Mouse (Mus musculus) layer of hippocampus, adult 18-20 months (tissue): Measurements from ENCODE around the gene Il9. TPM values are rescaled to one million over a fixed set of nuclear protein-coding genes. Genes with fewer than 3 reads are reported as not detected.

Experiments
- DNase-seq, 2 experiments: peaks; one replicate each; pipeline ENCODE4 v3.0.0; 2022; ENCODE audit warnings: low spot score in 2 of 2
- total RNA-seq, 2 experiments: library from RNA; stranded (reverse); gene quantifications; 2 replicates each; pipeline ENCODE4 v1.2.3; 2021

The Il9 gene
- total RNA-seq, 2 experiments from 2014 or later = not detected

DNA sequence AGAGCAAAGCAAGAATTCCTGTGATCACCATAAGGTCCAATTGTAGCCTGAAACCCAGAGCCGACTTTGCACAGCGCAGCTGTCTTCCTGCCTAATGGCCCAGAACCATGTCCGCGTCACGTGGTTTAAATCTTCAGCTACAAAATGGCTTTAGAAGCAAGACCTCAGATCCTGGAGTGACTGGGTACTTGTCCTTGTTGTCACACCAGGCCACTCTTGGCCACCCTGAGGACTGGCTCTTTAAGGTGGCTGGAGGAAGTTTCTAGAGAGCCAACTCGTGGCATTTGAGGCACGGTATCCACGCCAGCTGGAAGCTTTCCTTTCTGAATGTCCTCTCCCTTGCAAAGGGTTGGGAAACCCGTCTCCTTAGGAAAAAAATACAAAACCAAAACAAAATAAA, 10.1 kb downstream of the Il9 start:
- DNase-seq = no peak

DNA sequence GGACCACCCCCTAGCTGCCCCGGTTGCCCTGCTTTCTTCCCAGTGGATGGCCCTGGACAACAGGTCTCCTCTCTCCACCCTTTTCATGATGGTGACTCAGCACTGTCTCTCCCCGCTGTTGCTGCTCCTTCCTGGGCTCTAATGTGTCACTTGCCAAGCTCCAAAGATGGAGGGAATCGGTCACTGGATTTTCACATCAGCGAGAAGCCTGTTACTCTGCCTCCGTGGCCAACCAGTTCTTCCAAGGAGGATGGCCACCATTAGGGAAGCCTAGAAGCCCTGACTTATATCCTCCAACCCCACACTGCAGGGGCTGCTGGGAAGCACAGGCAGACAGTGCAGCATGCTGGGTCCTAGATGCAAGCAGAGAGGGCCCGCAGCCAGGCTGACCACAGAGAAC, 10.8 kb downstream of the Il9 start:
- DNase-seq = no peak

DNA sequence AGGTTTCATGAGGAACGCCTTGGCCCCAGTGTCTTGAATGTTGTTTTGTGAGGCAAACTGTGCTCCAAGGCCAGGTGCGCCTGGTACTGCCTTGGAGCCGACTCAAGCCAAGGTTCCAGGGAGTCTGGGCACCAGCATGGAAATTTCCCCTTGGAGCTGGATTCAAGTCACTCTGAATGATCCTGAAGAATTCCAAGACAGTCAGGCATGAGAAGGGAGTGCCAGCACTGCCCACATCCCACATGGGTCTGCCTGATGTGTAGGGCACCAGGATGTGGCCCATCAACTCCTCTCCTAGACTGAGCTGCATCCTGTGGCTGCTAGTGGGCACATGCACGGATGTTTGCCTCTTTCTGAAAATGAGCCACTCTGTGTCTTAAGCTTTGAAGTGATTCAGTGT, 13.5 kb downstream of the Il9 start:
- no peak for DNase-seq

DNA sequence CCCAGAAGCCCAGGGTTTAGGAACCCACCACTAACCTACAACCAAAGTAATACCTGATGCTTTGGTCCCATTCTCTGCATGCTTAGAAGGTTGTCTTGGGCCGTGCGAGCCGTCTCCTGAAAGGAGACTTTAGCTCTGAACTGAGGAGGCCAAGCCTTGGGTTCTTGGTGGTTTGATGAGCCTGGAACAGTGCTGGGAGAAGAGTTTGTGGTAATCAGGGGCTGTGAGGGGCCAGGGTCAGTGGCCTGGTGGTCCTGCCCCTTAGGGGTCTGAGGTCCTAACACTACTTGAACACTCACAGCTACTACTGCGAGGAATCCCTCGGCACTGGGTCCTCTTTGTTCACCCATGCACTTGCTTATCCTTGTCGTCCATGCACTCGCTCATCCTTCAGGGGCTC, 14.3 kb downstream of the Il9 start:
- DNase-seq = no peak

DNA sequence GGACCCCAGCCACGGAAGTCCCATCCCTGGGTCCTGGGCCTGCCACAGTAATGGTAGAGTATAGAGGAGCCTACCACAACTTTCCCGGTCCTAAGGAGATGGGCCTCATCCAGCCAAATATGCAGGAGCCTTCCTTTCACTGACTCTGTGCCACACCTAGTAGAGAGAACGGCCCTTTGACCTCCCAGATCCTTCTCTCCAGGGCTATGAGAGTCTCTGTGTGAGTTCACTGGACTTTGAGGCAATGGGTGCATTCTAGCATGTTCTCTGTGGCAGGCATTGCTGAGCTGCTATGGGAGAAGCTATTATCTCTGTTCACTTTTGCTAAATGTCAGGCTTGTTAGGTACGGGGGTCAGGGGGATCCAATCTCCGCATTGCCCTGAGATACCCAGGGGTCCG, 18.3 kb downstream of the Il9 start:
- no peak for DNase-seq

DNA sequence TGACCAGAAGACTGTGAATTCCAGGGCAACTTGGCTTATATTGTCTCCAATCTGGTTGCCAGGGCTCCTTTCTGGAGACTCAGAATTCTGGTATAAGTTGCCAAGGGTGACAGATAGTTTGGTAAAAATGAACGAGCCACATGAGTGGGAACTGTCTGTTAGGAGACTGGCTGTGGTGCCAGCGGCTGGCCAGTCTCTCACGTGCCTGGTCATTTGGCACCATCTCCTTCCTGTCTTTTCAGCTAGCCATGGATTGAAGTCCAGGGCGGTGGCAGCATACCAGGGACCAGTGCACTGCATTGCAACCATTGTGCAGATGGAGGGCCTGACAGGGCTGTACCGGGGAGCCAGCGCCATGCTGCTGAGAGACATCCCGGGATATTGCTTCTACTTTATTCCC, 18.8 kb downstream of the Il9 start:
- DNase-seq = no peak

DNA sequence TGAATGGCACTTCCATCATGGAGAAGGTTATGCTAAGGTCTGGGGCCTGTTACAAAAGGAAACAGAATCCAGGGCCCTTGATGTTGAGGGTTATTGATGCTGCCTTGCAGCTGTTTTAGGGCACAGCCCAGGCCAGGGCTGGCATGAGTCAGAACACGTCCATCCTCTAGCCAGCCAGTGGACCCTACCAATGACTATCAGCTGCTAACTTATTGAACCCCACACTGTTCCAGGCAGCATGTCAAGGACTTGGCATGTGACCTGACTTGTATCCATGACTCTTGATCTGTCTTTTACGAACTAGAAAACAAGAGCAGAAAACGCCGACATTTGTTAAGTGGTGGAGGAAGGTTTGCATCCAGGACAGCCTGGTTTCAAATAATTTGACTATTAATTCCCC, 19.3 kb downstream of the Il9 start:
- no peak for DNase-seq

DNA sequence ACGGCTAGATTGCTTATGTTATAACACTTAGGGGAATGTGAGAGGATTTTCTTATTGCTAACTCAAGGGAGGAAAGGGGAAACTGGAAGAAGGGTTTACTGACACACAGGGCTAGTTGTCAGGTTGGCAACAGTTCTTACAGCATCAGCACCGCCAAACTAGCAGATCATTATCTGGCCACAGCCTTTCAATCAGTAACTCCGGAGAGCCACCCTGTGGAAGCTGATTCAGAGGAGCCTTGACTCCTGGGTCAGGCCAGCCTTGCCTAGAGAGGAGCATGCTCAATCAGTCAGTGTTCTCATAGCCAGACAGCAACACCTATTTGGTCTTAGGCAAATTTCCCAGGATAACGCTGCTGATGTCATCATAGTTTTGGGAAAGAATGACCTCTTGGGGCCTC, 20.6 kb downstream of the Il9 start:
- no peak for DNase-seq

DNA sequence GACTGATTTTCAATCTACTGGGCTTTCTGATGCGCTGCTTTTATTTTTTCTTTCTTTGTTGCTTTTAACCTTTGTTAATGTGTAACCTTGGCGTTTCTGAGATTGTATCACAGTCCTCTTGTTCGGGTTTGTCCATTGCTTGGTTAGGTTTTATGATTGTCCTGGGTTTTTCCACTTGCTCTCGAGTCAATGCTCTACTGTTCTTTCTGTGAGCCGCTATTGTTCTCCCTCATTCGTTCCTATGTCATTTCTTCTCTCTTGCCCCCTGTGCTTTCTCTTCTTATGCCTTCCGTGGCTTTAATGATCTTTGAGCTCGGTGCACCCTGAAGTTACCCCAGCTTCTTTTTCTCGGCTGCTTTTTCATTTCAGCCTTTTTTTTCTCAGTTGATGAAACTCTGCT, 24.0 kb downstream of the Il9 start:
- DNase-seq = no peak

DNA sequence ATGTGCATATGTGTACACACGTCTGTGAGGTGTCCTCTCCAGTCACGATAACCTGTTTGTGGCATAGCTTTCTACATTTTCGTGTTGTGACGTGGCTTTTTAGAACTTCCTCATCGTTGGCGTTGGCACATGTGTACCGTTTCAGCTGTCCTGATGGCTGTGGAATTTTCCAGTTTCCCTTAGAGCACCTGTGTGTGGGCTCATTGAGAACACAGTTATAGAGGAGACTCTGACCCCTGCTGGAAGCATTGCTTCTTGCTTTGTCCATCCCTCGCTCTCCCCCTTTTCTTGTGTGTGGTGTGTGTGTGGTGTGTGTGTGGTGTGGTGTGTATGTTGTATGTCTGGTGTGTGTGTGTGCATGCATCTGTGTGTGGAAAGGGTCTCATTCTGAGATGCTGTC, 32.0 kb downstream of the Il9 start:
- no peak for DNase-seq

DNA sequence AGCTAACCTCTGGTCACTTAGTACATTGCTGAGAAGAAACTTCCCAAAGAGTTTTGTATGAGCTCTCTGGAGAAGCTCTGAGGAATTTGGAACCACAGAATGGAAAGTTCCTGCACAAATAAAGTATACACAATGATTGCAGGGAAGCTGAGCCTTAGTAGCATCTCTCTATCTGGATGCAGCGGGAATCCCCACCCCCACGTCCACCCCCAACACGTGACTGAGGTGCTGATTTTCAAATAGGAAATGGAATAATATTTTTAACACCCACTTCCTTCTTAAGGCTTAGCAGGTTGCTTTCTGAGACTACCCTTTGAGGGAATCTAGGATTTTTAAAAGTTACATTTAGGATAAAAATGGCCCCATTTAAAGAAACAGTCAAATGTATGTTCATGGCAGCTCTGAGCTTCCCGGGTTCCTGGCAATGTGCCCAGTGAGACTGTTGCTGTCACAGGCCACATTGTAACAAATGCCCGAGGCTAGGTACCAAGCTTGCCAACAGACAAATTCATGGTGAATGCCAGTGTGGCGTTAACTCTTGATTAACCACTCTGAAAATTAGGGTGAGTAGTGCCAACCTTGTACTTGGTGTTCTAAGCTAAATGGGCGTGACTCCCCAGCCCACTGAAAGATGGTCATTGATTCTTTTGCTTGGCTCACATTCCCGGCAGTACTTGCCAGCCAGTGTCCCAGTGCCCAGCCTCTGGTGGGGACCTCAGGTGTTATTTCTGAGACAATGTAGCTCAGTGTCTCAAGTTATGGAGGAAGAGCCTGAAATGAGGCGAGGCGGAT, 32.6 kb downstream of the Il9 start:
- peak in 1 of 2 experiments; percentile 17 for DNase-seq

DNA sequence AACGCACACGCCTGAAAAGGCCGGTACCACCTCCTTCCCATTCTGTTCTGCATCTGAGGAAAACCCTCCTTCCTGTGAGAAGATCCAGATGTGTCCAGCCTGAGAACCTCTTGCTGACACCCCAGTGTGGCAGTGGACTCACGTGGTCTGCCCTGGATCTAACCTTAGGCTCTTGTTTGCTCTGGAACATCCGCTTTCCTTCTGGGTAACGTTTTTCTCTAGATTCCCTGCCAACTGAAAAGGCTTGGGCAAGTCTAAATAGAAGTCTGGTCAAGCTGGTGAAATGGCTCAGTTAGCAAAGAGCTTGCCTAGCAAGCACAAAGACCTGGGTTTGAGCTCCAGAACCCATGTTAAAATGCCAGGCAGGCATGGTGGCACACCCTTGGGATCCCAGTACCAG, 37.0 kb downstream of the Il9 start:
- no peak for DNase-seq

DNA sequence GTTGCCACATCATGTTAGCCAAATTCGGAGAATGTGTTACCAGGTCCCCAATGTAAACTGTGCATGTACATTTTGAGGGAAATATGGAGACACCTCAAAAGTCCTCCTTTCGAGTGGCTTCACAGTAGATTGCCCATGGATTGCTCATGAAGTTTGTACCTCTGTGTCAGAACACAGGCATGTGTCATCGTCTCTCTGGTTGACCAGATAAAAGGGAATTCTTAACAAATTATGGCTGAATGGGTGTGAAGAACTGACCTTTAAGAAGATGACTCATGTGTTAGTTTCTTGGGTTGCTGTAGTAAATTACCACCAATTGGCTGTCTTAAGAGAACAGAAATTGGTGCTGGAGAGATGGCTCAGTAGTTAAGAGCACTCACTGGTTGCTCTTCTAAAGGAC, 37.9 kb downstream of the Il9 start:
- DNase-seq = no peak

DNA sequence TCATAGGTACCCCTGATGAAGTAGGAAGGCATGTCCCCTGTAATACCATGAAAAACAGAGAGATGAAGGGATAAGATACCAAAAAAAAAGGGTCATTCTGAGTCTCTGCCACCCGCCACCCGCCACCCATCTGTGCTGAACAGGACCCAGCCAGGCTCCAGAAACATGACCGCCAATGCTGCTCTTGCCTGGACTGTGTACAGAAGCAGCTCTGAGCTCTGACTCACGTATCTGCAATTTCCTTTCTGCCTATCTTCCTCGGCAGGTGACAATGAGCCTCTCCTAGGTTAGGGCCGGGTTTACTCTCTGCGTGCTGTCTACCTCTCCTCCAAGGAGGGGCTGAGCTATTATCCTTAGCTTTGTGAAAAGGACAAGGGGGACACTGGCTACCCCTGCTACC, 38.6 kb downstream of the Il9 start:
- no peak for DNase-seq

DNA sequence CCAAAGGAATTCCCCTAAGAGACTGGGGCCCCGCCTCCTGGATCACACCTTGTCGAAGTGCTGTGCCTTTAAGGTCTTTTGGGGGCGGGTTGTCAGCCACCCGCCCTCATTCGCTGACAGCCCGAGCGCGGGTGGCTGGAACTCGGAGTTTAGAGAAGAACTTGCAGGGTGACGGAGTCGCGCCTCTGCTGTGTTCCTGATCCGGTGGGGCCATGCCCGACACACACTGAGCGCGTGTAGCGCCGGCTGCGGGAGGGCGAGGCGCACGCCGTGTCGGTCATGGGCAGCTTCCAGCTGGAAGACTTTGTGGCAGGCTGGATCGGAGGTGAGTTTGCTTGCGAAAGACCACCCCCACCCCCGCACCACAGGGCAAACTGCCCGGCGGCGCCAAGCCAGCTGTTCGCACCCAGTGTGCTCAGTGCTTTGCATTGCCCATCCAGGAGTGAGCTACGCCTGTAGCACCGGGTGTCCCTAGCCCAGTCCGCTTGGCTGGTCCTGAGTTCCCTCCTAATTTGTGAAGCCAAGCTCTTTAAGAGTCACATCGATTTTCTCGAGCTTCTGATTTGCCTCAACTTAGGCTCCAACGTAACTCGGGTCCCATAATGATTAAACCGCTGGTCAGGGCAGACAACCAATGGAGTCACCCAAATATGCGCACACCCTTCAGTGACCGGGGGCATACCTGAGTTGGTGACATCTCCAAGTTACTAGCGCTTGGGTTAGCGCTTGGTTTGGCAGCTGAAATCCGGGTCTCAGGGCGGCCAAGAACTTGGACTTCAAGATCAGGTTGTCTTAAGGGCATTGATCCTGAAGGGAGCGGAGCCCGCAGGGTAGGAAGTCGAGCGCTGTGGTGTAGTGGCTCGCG, 43.6 kb downstream of the Il9 start, which contains the start of gene Slc25a48:
Slc25a48 (plus strand) TSS at position 145 of the 865 bp plus-strand sequence.
- peak in 1 of 2 experiments; percentile 12 for DNase-seq

DNA sequence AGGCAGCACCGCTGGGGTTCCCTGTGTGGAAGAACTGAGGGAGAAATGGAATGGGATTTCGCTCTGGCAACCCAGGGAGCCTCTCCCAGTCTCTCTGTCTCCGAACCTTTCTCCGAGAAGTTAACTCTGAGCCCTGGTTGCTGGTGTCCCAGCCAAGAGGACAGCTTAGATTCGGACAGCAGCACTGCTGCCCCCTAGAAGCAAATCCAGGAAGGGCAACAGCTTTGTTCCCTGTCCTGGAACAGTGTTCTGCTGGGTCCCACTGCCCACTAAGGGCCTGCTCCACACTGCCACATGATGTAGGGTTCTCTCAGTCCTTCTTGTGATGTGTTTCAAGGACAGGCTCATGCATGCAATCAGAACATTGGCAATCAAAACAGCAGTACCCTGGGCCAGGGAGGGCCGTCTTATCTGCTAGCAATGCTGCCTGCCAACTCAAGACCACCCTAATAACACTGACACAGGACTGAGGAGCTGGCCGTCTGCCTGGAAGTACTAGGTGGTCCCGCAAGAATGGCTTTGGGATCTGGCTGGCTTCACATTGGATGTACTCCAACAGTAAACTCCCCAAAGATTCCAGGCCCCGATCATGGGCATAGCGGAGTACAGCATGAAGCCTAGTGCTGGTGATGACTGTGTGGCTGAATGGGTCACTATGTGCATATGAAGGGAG, 46.3 kb downstream of the Il9 start:
- DNase-seq = no peak

DNA sequence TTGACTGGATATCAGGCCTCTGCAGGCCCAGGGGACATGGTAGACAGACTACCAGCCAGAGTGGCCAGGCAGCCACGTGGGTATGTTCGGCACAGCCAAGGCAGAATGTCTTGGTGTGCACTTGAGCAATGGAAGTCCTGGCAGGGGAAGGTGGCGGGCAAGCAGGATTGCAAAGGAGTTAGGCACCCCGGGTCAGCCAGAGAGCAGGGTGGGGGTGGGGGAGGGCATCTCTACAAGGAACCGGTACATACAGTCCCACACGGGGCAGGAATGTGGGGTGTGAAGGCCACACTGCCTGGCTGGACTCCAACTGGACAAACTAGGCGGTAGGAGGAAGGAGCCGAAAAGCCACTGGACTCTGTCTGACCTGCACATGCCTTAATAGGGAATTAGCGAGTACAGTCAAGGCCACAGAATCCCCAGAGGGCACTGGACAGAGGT, 47.7 kb downstream of the Il9 start:
- no peak for DNase-seq

DNA sequence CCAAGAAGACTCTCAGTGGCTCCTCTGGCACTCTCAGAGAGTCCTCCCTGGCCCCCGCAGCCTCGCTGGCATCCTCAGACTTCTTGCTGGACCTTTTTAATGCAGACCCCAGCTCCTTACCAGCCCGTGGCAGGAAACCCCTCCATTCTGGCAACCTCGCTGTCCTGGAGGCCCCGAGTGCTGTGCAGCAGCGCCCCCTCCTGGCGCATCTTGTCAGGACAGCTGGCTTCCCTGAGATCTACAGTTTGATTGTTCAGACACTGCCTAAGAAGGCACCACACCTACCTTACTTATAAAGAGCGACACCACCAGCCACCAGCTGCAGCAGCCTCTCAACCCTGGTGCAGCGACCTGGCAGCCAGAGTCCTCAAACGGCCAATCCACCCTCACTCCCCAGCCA, 48.6 kb downstream of the Il9 start:
- DNase-seq = peak in 1 of 2 experiments; percentile 66

DNA sequence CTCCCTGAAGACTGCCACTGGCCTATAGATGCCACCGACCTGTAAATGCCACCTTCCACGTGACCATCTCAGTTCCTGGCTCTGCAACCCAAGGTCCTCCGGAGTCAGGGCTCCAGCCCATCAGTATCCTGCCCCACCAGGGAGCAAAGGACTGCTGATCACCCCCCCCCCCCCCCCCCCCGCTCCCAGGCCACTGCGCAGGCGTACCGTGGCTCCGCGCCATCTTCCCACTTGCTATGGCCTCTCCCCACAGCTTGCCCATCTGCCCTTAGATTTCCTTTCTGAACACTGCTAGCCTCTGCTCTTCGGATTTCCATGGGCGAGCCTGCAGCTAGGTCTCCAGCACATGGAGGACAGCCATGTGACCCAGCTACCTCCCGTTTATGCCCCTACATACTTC, 49.5 kb downstream of the Il9 start:
- no peak for DNase-seq
